Mouse (Mus musculus) right cerebral cortex, postnatal 4 days (tissue): ENCODE measurements around the gene Lpp.
A peak's percentile ranks its signal among the peaks of the same experiment; 100 is the strongest.

Experiments
- DNase-seq: peaks from one replicate; pipeline ENCODE4 v3.0.0-alpha.2; 2022

Lpp gene

GRCm38 (mm10) chr16:24566277-24566676 is 173.0 kb downstream of the Lpp start:
- no peak for DNase-seq

DNA sequence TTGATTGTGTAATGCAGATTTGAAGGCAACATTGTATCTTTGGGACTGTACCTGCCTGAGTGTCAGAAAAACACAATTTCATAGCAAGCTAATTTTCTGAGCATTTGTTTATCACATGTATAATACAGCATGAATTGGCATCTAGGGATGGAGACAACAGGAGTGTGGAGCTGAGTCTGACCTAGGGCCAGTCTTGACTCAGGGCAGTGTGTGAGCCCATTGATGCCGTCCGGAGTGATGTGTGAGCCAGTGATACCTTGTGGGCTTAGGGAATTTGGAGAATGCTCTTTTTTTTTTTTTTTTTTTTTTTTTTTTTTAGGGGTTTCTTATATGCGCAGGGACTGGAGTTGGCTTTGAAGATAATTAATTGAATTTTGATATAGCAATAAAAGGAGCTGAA is 174.3 kb downstream of the Lpp start:
- no peak for DNase-seq

GRCm38 (mm10) chr16:24568061-24568460 is 174.8 kb downstream of the Lpp start:
- no peak for DNase-seq

DNA sequence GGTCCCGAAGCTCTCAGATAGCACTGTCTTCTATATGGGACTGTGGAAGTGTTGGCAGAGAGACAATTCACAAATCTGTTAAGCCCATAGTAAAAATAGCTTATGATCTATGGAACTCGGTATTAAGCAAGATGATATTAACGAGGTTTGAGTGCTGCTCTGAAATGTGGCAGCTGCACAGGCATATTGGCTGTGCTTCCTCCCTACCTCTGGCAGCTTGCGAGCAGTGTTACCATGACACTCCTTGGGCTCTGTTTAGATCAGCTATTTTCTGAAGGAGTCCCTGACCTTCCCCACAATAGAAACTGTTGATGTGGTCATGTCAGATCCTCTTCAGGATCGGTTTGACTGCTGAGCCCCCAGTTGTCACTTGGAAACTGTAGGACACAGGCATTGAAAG is 176.4 kb downstream of the Lpp start:
- no peak for DNase-seq

DNA sequence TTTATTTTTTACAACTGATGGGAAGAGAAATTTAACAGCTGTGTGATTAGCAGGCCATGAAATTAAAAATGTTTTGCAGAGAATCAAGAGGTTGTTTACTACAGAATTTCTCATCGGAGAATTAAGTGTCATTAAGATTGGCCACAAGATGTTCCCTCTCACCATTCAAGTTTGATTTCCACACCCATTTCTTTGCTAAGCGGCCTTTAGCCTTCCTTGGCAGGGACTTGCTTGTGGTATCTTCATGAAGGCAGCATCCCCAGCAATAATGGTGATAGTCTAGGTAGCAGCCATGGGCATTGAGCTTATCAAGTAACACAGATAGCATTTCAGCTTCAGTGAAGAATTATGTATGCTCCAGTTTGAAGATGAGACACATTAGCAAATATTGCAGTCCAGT is 183.7 kb downstream of the Lpp start:
- DNase-seq, result no peak

GRCm38 (mm10) chr16:24577798-24578197 is 184.5 kb downstream of the Lpp start:
- no peak for DNase-seq

DNA sequence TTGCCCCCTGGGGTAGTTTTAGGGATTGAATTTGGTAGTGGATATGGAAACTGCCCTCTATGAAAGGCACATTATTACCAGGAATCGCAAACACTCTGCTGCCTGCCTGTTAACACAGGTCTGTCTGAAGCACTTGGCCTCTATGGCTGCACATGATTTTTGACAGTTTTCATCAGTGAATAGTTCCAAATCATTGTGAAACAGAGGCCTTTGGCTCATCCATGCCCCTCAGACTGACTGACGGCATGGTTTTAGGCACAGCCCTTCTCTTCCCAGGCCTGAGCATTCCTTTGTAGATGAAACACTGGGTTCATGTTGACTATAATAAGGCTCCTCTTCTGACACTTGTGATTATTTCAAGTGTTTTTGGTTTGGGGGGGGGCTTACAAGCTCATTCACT is 189.5 kb downstream of the Lpp start:
- no peak for DNase-seq

DNA sequence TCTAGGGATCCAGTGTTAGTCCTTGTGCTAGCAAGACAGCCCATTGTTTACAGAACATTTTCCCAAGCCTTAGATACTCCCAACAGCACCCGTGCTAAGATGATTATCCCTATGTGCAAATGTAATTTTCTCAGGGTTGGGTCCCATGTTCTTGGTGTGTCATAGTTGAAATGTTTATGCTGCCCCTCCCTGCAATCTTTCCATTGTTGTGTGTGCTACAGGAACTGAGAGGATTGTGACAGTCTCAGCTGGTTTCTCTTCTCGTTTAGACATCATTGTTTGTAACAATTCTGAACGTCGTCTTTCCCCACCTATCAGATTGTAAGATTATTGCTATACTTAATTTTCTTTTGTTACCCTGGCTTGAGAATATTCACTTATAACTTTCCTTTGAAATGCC is 200.2 kb downstream of the Lpp start:
- no peak for DNase-seq

GRCm38 (mm10) chr16:24594508-24594907 is 201.2 kb downstream of the Lpp start:
- no peak for DNase-seq

DNA sequence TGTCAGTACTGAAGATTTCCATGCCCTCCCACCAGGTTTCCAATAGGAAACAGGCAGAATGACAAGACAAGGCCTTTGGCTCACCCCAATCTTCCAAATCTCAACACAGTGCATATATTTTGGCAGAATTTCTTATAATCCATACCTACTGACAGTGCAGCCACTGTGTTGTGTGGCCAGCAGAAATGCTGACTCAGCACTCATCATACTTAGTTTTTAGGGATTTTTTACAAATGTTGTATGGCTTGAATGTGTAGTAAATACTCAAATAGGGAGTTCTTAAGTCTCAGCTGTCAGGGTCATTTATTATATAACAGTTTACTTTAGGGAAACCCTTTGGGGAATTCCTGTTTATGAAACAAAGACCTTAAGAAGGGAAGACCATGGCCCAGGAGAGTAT is 202.2 kb downstream of the Lpp start:
- DNase-seq, result no peak

GRCm38 (mm10) chr16:24598567-24598966 is 205.3 kb downstream of the Lpp start:
- no peak for DNase-seq

- DNase-seq, result no peak
These were observed 206.5 kb downstream of the Lpp start for GRCm38 (mm10) chr16:24599766-24600165.

- no peak for DNase-seq
These were observed 207.1 kb downstream of the Lpp start for GRCm38 (mm10) chr16:24600260-24600948.

DNA sequence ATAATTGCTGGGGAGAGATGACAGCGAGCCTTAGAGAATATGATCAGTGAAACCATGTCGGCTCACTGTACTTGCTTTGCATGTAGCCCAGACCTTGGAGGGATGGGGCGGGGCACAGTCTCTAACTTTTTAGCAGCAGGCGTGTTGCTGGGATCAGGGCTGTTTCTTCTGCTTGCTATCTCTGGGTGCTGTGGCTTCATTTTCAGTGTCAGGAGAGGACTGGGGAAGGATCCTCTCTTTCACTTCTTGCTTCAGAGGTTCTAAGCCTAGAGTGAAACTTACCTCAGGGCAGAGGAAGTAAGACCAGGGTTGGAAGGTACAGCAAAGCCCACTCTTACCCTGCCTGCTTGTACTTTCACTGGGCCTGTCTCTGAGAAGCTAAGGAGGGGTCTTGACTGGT is 210.0 kb downstream of the Lpp start:
- DNase-seq, result no peak

- peak; percentile 34 for DNase-seq
These were observed 214.7 kb downstream of the Lpp start for GRCm38 (mm10) chr16:24607896-24608457.

DNA sequence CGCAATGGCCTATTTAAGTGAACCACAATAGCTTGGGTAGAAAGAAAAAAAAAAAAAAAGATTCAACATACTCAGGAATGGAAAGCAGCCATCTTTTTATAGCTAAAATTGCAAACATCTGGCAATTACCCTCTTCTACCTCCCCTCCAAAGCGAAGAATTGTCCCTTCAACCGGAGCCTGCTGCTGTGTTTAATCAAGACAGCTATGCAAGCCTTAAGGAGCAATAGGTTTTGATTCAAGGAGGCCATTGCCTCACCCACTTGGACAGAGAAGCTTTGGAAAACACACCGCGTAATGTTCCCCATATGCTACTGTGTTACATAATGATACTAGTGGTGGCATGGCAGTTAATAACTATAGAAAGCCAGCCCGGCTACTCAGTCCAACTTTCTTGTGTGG is 226.2 kb downstream of the Lpp start:
- no peak for DNase-seq

DNA sequence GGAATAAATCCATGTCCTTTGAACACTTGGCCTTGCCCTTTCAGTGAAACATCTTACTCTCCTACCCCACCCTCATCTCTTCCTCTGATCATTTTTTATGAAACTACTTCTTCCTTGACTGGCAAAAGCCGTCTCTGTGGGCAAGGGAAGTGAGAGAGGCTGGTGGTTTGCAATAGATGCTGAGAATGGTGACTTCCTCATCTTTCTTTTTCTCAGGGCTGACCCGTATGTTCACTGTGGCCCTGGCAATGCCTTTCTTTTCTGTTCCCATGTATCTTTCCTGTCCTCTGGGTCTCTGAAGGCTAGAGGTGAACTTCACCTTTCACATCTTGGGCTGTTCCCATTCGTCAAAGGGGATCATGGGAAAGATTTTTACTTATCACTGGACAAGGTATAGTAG is 226.7 kb downstream of the Lpp start:
- DNase-seq, result no peak

DNA sequence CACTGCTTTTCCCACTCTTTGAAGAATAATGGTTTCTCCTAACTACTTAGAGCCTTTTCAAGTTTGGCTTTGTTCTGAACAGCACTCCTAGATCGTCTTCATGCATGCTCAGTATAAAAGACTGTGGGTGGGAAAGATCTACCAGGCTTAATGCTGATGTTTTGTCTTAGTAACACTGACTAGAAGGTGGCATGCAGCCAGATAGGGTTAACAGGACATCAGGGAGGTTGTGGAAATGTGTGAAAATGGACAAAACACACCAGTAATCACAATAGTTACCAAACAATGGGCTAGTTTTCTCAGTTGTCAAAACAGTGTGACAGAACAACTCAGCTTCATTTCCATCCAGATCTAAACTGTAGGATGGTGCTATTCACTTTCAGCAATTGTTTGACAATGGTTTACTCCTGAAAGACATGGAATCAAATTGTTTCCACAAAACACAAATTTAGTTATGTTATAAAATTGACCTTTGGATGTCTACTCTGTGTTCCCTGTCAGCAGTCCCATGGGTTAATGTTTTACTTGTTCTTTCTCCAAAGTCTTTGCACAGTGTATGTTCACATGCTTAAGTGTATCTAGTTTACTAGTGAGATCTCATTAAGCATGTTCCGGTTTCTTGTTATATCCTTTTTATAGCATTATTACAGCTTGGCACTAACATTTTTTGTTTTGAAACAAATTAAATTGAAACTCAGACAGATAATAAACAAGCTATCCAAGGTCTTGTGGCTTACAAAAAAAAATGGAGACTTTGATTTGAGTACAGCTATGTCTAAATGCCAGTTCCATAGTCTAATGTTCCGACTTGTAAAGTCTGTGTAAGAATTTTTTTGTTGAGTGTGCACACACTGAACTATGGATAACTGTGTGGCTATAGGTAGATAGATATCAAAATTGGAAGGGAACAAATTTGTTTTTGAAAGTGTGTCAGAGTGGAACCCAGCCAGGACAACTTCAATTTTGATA is 229.2 kb downstream of the Lpp start:
- no peak for DNase-seq

DNA sequence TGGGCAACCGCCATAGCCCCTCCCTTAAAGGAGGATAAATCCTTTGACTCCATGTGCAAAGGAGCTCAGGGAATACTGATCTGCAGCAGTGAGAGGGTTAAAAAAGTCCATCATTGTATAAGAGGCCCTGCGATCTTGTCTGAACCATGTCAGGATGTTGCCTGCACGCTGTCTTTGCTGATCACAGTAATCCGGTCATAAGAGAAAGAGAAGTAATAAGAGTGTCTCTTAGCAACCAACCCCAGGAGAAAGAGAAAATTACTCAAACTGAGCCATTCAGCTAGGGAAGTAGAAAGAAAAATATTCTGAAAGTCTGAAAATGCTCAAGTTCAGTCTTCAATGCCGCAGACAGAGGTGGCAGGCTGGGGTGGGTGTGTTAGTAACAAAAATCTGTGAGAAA is 231.0 kb downstream of the Lpp start:
- DNase-seq, result no peak

DNA sequence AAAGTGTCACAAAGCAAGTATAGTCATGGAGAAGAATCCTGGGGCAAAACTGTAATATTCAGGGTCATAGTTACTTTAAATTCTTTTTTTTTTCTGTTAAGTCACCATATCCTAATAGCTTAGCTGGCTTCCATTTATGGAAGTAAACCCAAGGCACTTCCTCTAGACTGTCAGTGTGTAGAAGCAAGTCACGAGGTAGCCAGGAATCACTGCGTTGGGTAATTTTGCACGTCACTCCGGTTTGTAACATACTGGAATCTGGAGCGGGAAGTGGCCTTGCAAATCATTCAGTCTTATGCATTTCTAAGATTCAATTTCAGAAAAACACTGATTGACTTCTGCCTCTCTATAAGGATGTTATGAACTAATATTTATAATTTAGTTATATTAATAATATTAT is 232.3 kb downstream of the Lpp start:
- no peak for DNase-seq

DNA sequence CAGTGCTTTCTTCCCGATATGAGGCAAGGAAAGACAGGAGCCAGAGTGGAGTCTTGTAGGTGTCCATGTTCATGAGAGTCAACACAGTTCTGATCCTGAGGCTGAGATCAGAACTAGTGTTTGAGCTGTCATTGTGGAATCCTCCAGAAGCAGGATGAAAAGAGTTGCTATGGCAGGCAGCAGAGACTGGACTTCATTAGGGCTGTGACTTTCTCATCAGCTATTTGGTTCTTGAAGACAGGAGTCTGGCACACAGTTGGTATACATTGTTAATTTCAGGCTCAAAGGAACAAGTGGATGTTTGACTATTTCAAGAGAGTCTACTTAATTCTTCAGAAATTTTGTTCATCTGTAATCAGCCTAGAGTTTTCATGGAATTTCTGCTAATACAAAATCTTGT is 235.5 kb downstream of the Lpp start:
- no peak for DNase-seq

- no peak for DNase-seq
These were observed 236.2 kb downstream of the Lpp start for GRCm38 (mm10) chr16:24629218-24630172.
